Mouse (Mus musculus) erythroblast, embryonic 14.5 days (primary cell): ENCODE data around the gene Abhd16a.

Experiments
- GATA1 ChIP-seq: IDR thresholded peaks from 2 replicates; pipeline ENCODE4 v1.6.1; 2012; ENCODE audit warnings: low read length, inconsistent platforms, mixed read lengths
- TAL1 ChIP-seq: IDR thresholded peaks from 3 replicates; pipeline ENCODE4 v1.6.1; 2012; ENCODE audit warnings: low read length, inconsistent platforms, mixed read lengths

DNA sequence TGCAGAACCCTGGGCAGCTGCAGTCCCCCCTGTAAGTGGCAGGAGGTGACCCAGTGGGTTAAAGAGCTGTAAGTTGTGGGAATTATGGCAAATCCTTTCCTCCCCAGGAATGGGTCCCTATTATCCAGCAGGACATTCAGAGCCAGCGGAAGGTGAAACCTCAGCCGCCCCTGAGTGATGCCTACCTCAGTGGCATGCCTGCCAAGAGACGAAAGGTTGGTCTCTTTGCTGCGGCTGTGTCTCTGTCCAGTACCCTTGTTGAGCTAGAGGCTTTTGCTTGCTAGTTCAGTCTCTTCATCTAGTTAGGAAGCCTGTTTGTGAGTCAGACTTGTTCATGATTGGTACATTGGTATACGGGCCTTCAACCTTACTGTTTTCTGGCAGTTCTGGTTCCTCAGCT lies 57.1 kb downstream of the Abhd16a start:
- TF ChIP-seq GATA1 (no peak), TAL1 (no peak)
